Mouse (Mus musculus) CH12.LX (cell line): ENCODE measurements at regions not wholly inside any gene's neighbourhood (a gene's known extent, or its start where the extent isn't known, plus 50 kb on each side); places are given as distances from the start of the nearest gene placed in this dataset.

Experiments
- DNase-seq: peaks from one replicate; pipeline ENCODE4 v3.0.0-alpha.2; 2013; ENCODE audit errors: extremely low read depth
- H3K27ac ChIP-seq: 2 replicates; pipeline ENCODE4 v1.5.1; 2012; ENCODE audit warnings: low read depth, mild to moderate bottlenecking, control low read depth, moderate library complexity; ENCODE audit not compliant: insufficient read depth
- H3K27me3 ChIP-seq: replicated peaks from 2 replicates; pipeline ENCODE3; 2012; ENCODE audit warnings: inconsistent platforms
- H3K36me3 ChIP-seq, 2 experiments: replicated peaks in 1 of 2; 2 replicates each; pipeline versions ENCODE3 to v1.6.1; 2012; ENCODE audit warnings: inconsistent platforms in 1 of 2, low read length in 1 of 2, mild to moderate bottlenecking in 1 of 2, mixed read lengths in 1 of 2, moderate library complexity in 1 of 2; ENCODE audit not compliant: control insufficient read depth in 1 of 2, insufficient read depth in 1 of 2
- H3K4me1 ChIP-seq, 2 experiments: 2 replicates each; pipeline ENCODE4 v1.6.1; 2012; ENCODE audit warnings: inconsistent platforms in 1 of 2, moderate library complexity in 1 of 2; ENCODE audit not compliant: insufficient read depth in 2 of 2, control insufficient read depth in 1 of 2
- H3K4me2 ChIP-seq: 2 replicates; pipeline ENCODE4 v1.6.1; 2012; ENCODE audit warnings: low read depth, mild to moderate bottlenecking, control low read depth; ENCODE audit not compliant: poor library complexity, insufficient read depth, severe bottlenecking
- H3K4me3 ChIP-seq, 3 experiments: fragments of 150-350 bp in 1 of 3; sonication (generic) in 1 of 3; replicated peaks in 1 of 3; 2 replicates each; pipeline versions ENCODE3 to v1.5.1; 2011 to 2012; ENCODE audit warnings: low read depth in 2 of 3, low read length in 2 of 3, mild to moderate bottlenecking in 2 of 3, moderate library complexity in 2 of 3, control low read depth in 1 of 3, improper control_type of control experiment in 1 of 3, inconsistent platforms in 1 of 3, mixed read lengths in 1 of 3; ENCODE audit not compliant: poor library complexity in 1 of 3
- H3K79me2 ChIP-seq: replicated peaks from 2 replicates; pipeline ENCODE4 v1.6.1; 2012; ENCODE audit warnings: mild to moderate bottlenecking, moderate library complexity; ENCODE audit not compliant: control insufficient read depth, poor library complexity, insufficient read depth, severe bottlenecking; ENCODE audit errors: extremely low read depth
- H3K9ac ChIP-seq: 2 replicates; pipeline ENCODE4 v1.6.1; 2012; ENCODE audit warnings: low read depth, mild to moderate bottlenecking, control low read depth, moderate library complexity; ENCODE audit not compliant: insufficient read depth
- H3K9me3 ChIP-seq: replicated peaks from 2 replicates; pipeline ENCODE3; 2012; ENCODE audit warnings: low read length, inconsistent platforms, mixed read lengths
- BHLHE40 ChIP-seq: IDR thresholded peaks from 2 replicates; pipeline ENCODE4 v1.6.1; 2011; ENCODE audit warnings: mild to moderate bottlenecking, low read depth, low read length, improper control_type of control experiment
- CTCF ChIP-seq, 2 experiments: IDR thresholded peaks in 1 of 2; conservative IDR thresholded peaks in 1 of 2; 2 replicates each; pipeline ENCODE4 v1.5.1; 2011 to 2012; ENCODE audit warnings: low read depth in 2 of 2, low read length in 2 of 2, improper control_type of control experiment in 1 of 2, inconsistent platforms in 1 of 2, mild to moderate bottlenecking in 1 of 2, moderate library complexity in 1 of 2
- E2F4 ChIP-seq: IDR thresholded peaks from 2 replicates; pipeline ENCODE4 v1.6.1; 2011; ENCODE audit warnings: low read depth, low read length, improper control_type of control experiment; ENCODE audit not compliant: insufficient replicate concordance
- ELF1 ChIP-seq: IDR thresholded peaks from 2 replicates; pipeline ENCODE4 v1.6.1; 2014; ENCODE audit warnings: low read depth, mild to moderate bottlenecking, inconsistent platforms, low read length, improper control_type of control experiment
- GABPA ChIP-seq: IDR thresholded peaks from 2 replicates; pipeline ENCODE4 v1.6.1; 2012; ENCODE audit warnings: low read depth, low read length, improper control_type of control experiment, inconsistent platforms; ENCODE audit not compliant: insufficient replicate concordance
- JUND ChIP-seq: conservative IDR thresholded peaks from 2 replicates; pipeline ENCODE4 v1.6.1; 2011; ENCODE audit warnings: low read depth, low read length, improper control_type of control experiment
- KAT2A ChIP-seq: IDR thresholded peaks from 2 replicates; pipeline ENCODE4 v1.6.1; 2012; ENCODE audit warnings: low read length, improper control_type of control experiment, inconsistent platforms; ENCODE audit not compliant: insufficient replicate concordance
- MAFK ChIP-seq: IDR thresholded peaks from 2 replicates; pipeline ENCODE4 v1.6.1; 2011; ENCODE audit warnings: low read length, improper control_type of control experiment; ENCODE audit not compliant: insufficient replicate concordance
- MAZ ChIP-seq: IDR thresholded peaks from 2 replicates; pipeline ENCODE4 v1.6.1; 2012; ENCODE audit warnings: low read depth, mild to moderate bottlenecking, inconsistent platforms, low read length, improper control_type of control experiment, moderate library complexity
- MEF2A ChIP-seq: IDR thresholded peaks from 2 replicates; pipeline ENCODE4 v1.6.1; 2014; ENCODE audit warnings: low read depth, mild to moderate bottlenecking, inconsistent platforms, low read length, improper control_type of control experiment, borderline replicate concordance
- MXI1 ChIP-seq: IDR thresholded peaks from 2 replicates; pipeline ENCODE4 v1.6.1; 2011; ENCODE audit warnings: mild to moderate bottlenecking, low read depth, low read length, improper control_type of control experiment
- MYC ChIP-seq: IDR thresholded peaks from 2 replicates; pipeline ENCODE4 v1.6.1; 2011; ENCODE audit warnings: low read depth, mild to moderate bottlenecking, improper control_type of control experiment, low read length
- NELFE ChIP-seq: IDR thresholded peaks from 2 replicates; pipeline ENCODE4 v1.6.1; 2011; ENCODE audit warnings: low read depth, low read length, improper control_type of control experiment
- PAX5 ChIP-seq: IDR thresholded peaks from 2 replicates; pipeline ENCODE4 v1.6.1; 2012; ENCODE audit warnings: low read length, inconsistent platforms, mixed read lengths
- POLR2A ChIP-seq: IDR thresholded peaks from 2 replicates; pipeline ENCODE4 v1.6.1; 2011; ENCODE audit warnings: low read depth, mild to moderate bottlenecking, improper control_type of control experiment, low read length
- SIN3A ChIP-seq: IDR thresholded peaks from 2 replicates; pipeline ENCODE4 v1.6.1; 2012; ENCODE audit warnings: low read length, improper control_type of control experiment, inconsistent platforms
- SMC3 ChIP-seq: IDR thresholded peaks from 2 replicates; pipeline ENCODE4 v1.6.1; 2011; ENCODE audit warnings: low read depth, low read length, improper control_type of control experiment
- TBP ChIP-seq: conservative IDR thresholded peaks from 2 replicates; pipeline ENCODE4 v1.6.1; 2011; ENCODE audit warnings: low read depth, low read length, improper control_type of control experiment
- TCF12 ChIP-seq: IDR thresholded peaks from 2 replicates; pipeline ENCODE4 v1.6.1; 2014; ENCODE audit warnings: low read depth, mild to moderate bottlenecking, inconsistent platforms, low read length, improper control_type of control experiment
- UBTF ChIP-seq: IDR thresholded peaks from 2 replicates; pipeline ENCODE4 v1.6.1; 2012; ENCODE audit warnings: low read depth, mild to moderate bottlenecking, inconsistent platforms, low read length, improper control_type of control experiment, moderate library complexity
- USF2 ChIP-seq: conservative IDR thresholded peaks from 2 replicates; pipeline ENCODE4 v1.6.1; 2011; ENCODE audit warnings: low read depth, low read length, improper control_type of control experiment
- ZC3H11A ChIP-seq: IDR thresholded peaks from 2 replicates; pipeline ENCODE4 v1.6.1; 2012; ENCODE audit warnings: low read depth, mild to moderate bottlenecking, inconsistent platforms, low read length, improper control_type of control experiment
- ZKSCAN1 ChIP-seq: IDR thresholded peaks from 2 replicates; pipeline ENCODE4 v1.6.1; 2012; ENCODE audit warnings: low read depth, inconsistent platforms, low read length, improper control_type of control experiment, borderline replicate concordance
- ZMIZ1 ChIP-seq: IDR thresholded peaks from 2 replicates; pipeline ENCODE4 v1.6.1; 2012; ENCODE audit warnings: low read depth, mild to moderate bottlenecking, inconsistent platforms, low read length, improper control_type of control experiment
- dilution Hi-C: fragments of 300-500 bp; cut with MboI; formaldehyde crosslinking; loops from 2 replicates; pipeline ENCODE4 v1.14.3; 2020; ENCODE audit warnings: low sequenced_read_pairs; ENCODE audit not compliant: extremely low pct_unique_long_range_greater_than_20kb, extremely low pct_ligation_motif_present
- in situ Hi-C: fragments of 300-500 bp; cut with MboI; formaldehyde crosslinking; loops from 3 replicates; pipeline ENCODE4 v1.14.3; 2019; ENCODE audit warnings: low sequenced_read_pairs, low pct_ligation_motif_present, low pct_unique_long_range_greater_than_20kb, mixed read lengths

GRCm38 (mm10) chr10:55098278-55098677 is 1008.4 kb upstream of the Msl3l2 start:
- no peak overlapping the region for H3K4me2 ChIP-seq
- peaks cover 0 to 25% of the 10 kb centered on the region in 2 experiments; a peak in 2 of 4 replicates for H3K4me1 ChIP-seq
- in situ Hi-C loops (no loop called here), dilution Hi-C loops (no loop called here)
- H3K79me2 ChIP-seq: no peaks in the 10 kb centered on the region
- H3K36me3 ChIP-seq: no peaks in the 10 kb centered on the region
- H3K4me3 ChIP-seq: no peak overlapping the region
- H3K27me3 ChIP-seq: no peaks in the 10 kb centered on the region
- no peak overlapping the region for H3K9ac ChIP-seq
- no peaks in the 10 kb centered on the region for H3K9me3 ChIP-seq
- no peak overlapping the region for H3K27ac ChIP-seq
- TF ChIP-seq SMC3: no peak
- no peak for TF ChIP-seq POLR2A
- no peak for TF ChIP-seq NELFE
- no peak for TF ChIP-seq SIN3A
- TF ChIP-seq ZMIZ1: no peak
- no peak for TF ChIP-seq MXI1
- TF ChIP-seq TBP: no peak
- no peak for DNase-seq

- Histone ChIP-seq H3K4me1 (no peaks in the 10 kb centered on the region), H3K9ac (no peak overlapping the region), H3K4me3 (no peak overlapping the region), H3K4me2 (no peak overlapping the region), H3K27me3 (no peaks in the 10 kb centered on the region), H3K27ac (no peak overlapping the region), H3K9me3 (no peaks in the 10 kb centered on the region), H3K36me3 (no peaks in the 10 kb centered on the region), H3K79me2 (no peaks in the 10 kb centered on the region)
- dilution Hi-C loops: no loop called here
- in situ Hi-C loops: no loop called here
- TF ChIP-seq TBP (no peak), GABPA (no peak)
- DNase-seq: no peak
Measured at GRCm38 (mm10) chr10:55112217-55112616, 994.5 kb upstream of the Msl3l2 start.

- in situ Hi-C loops: no loop called here
- TF ChIP-seq GABPA: no peak
- no peak for TF ChIP-seq MEF2A
- no peak for TF ChIP-seq KAT2A
- no peak for TF ChIP-seq MAZ
- no peak for TF ChIP-seq TCF12
- TF ChIP-seq CTCF (conservative IDR thresholded peaks at IDR 0.05 in 1 of 2, IDR thresholded peaks at IDR 0.05 in 1 of 2; ENCODE audit: low read depth in 2 of 2, low read length in 2 of 2): no peak
- no peak for TF ChIP-seq JUND
- TF ChIP-seq ELF1: no peak
- no peak for TF ChIP-seq ZKSCAN1
- TF ChIP-seq UBTF: no peak
- no peak for TF ChIP-seq ZC3H11A
- TF ChIP-seq SIN3A: no peak
- no peak for TF ChIP-seq USF2
- TF ChIP-seq MAFK: no peak
- TF ChIP-seq MXI1: no peak
- TF ChIP-seq BHLHE40: no peak
- no peak for TF ChIP-seq E2F4
- TF ChIP-seq PAX5: no peak
- no peak for TF ChIP-seq MYC
- no peak for TF ChIP-seq SMC3
Measured at GRCm38 (mm10) chr10:55148190-55148589, 958.5 kb upstream of the Msl3l2 start.

More at GRCm38 (mm10) chr10:55148190-55148589, 958.5 kb upstream of the Msl3l2 start:
- no peaks in the 10 kb centered on the region for H3K9me3 ChIP-seq
- no peaks in the 10 kb centered on the region for H3K79me2 ChIP-seq
- H3K27me3 ChIP-seq: no peaks in the 10 kb centered on the region
- H3K4me2 ChIP-seq: no peak overlapping the region
- H3K4me1 ChIP-seq: no peaks in the 10 kb centered on the region
- H3K9ac ChIP-seq: no peak overlapping the region
- no peak overlapping the region for H3K27ac ChIP-seq
- dilution Hi-C loops: no loop called here
- no peaks in the 10 kb centered on the region for H3K36me3 ChIP-seq
- DNase-seq: no peak
- no peak overlapping the region for H3K4me3 ChIP-seq
